Mouse (Mus musculus) CH12.LX (cell line): ENCODE measurements around the gene Gm14412. TPM values are rescaled to one million over a fixed set of nuclear protein-coding genes. Genes with fewer than 3 reads are reported as not detected.
A peak's percentile ranks its signal among the peaks of the same experiment; 100 is the strongest.
"Not testable (repeated sequence)": the region's sequence is repeated elsewhere in the genome, so short reads cannot be mapped to it uniquely, and the experiment has no call there.

Experiments used
- DNase-seq: peaks from one replicate; pipeline ENCODE4 v3.0.0-alpha.2; 2013; ENCODE audit errors: extremely low read depth
- H3K27ac ChIP-seq: 2 replicates; pipeline ENCODE4 v1.5.1; 2012; ENCODE audit warnings: low read depth, mild to moderate bottlenecking, control low read depth, moderate library complexity; ENCODE audit not compliant: insufficient read depth
- H3K27me3 ChIP-seq: replicated peaks from 2 replicates; pipeline ENCODE3; 2012; ENCODE audit warnings: inconsistent platforms
- H3K36me3 ChIP-seq, 2 experiments: replicated peaks in 1 of 2; 2 replicates each; pipeline versions ENCODE3 to v1.6.1; 2012; ENCODE audit warnings: inconsistent platforms in 1 of 2, low read length in 1 of 2, mild to moderate bottlenecking in 1 of 2, mixed read lengths in 1 of 2, moderate library complexity in 1 of 2; ENCODE audit not compliant: control insufficient read depth in 1 of 2, insufficient read depth in 1 of 2
- H3K4me1 ChIP-seq, 2 experiments: 2 replicates each; pipeline ENCODE4 v1.6.1; 2012; ENCODE audit warnings: inconsistent platforms in 1 of 2, moderate library complexity in 1 of 2; ENCODE audit not compliant: insufficient read depth in 2 of 2, control insufficient read depth in 1 of 2
- H3K4me2 ChIP-seq: 2 replicates; pipeline ENCODE4 v1.6.1; 2012; ENCODE audit warnings: low read depth, mild to moderate bottlenecking, control low read depth; ENCODE audit not compliant: poor library complexity, insufficient read depth, severe bottlenecking
- H3K4me3 ChIP-seq, 3 experiments: fragments of 150-350 bp in 1 of 3; sonication (generic) in 1 of 3; replicated peaks in 1 of 3; 2 replicates each; pipeline versions ENCODE3 to v1.5.1; 2011 to 2012; ENCODE audit warnings: low read depth in 2 of 3, low read length in 2 of 3, mild to moderate bottlenecking in 2 of 3, moderate library complexity in 2 of 3, control low read depth in 1 of 3, improper control_type of control experiment in 1 of 3, inconsistent platforms in 1 of 3, mixed read lengths in 1 of 3; ENCODE audit not compliant: poor library complexity in 1 of 3
- H3K79me2 ChIP-seq: replicated peaks from 2 replicates; pipeline ENCODE4 v1.6.1; 2012; ENCODE audit warnings: mild to moderate bottlenecking, moderate library complexity; ENCODE audit not compliant: control insufficient read depth, poor library complexity, insufficient read depth, severe bottlenecking; ENCODE audit errors: extremely low read depth
- H3K9ac ChIP-seq: 2 replicates; pipeline ENCODE4 v1.6.1; 2012; ENCODE audit warnings: low read depth, mild to moderate bottlenecking, control low read depth, moderate library complexity; ENCODE audit not compliant: insufficient read depth
- H3K9me3 ChIP-seq: replicated peaks from 2 replicates; pipeline ENCODE3; 2012; ENCODE audit warnings: low read length, inconsistent platforms, mixed read lengths
- E2F4 ChIP-seq: IDR thresholded peaks from 2 replicates; pipeline ENCODE4 v1.6.1; 2011; ENCODE audit warnings: low read depth, low read length, improper control_type of control experiment; ENCODE audit not compliant: insufficient replicate concordance
- ELF1 ChIP-seq: IDR thresholded peaks from 2 replicates; pipeline ENCODE4 v1.6.1; 2014; ENCODE audit warnings: low read depth, mild to moderate bottlenecking, inconsistent platforms, low read length, improper control_type of control experiment
- HCFC1 ChIP-seq: IDR thresholded peaks from 2 replicates; pipeline ENCODE4 v1.6.1; 2012; ENCODE audit warnings: low read depth, mild to moderate bottlenecking, inconsistent platforms, low read length, improper control_type of control experiment
- NELFE ChIP-seq: IDR thresholded peaks from 2 replicates; pipeline ENCODE4 v1.6.1; 2011; ENCODE audit warnings: low read depth, low read length, improper control_type of control experiment
- POLR2A ChIP-seq: IDR thresholded peaks from 2 replicates; pipeline ENCODE4 v1.6.1; 2011; ENCODE audit warnings: low read depth, mild to moderate bottlenecking, improper control_type of control experiment, low read length
- dilution Hi-C: fragments of 300-500 bp; cut with MboI; formaldehyde crosslinking; loops from 2 replicates; pipeline ENCODE4 v1.14.3; 2020; ENCODE audit warnings: low sequenced_read_pairs; ENCODE audit not compliant: extremely low pct_unique_long_range_greater_than_20kb, extremely low pct_ligation_motif_present
- in situ Hi-C: fragments of 300-500 bp; cut with MboI; formaldehyde crosslinking; loops from 3 replicates; pipeline ENCODE4 v1.14.3; 2019; ENCODE audit warnings: low sequenced_read_pairs, low pct_ligation_motif_present, low pct_unique_long_range_greater_than_20kb, mixed read lengths
- polyA plus RNA-seq: library from polyadenylated mRNA; unstranded; fragments of >175 nt; gene quantifications from 2 replicates; pipeline ENCODE4 v1.2.1, GENCODE M21; 2012; ENCODE audit warnings: low read depth; ENCODE audit not compliant: insufficient read length
- total RNA-seq, 2 experiments: library from RNA; depleted of rRNA; stranded (reverse); fragments of 300-350 nt in 1 of 2; fragments of >200 nt in 1 of 2; gene quantifications; 2 replicates each; pipeline ENCODE4 v1.2.3; 2012 to 2014

The Gm14412 gene
- total RNA-seq (2012; rRNA removed) (1.2 and 1.8 TPM in 2 replicates), total RNA-seq (2014; rRNA removed) (2.9 and 3.8 TPM in 2 replicates), polyA plus RNA-seq (2.9 and 4.4 TPM in 2 replicates)

DNA sequence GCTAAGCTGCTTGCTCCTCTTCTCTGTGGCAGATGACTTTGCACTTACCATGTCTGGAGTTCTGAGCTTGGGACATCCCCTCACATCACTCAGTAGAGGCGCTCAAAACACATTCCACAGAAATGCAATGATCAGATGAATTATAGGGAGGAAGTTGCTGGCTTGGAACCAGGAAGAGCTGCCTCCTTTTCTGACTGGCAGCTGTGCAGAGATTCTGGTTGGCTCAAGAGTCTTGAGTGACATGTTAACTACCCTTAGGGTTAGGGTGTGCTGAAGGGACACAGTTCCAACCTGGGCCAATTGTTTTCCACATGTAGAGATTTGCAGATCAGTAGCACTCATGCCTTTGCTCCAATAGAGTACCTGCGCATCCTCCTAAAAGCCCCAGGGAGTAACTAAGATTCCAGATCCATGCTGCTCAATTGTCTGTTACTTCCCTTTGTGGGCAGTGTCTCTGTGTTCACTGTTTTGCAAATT is at the start of gene Gm14412:
TSS of gene Gm14412 (minus strand) at position 51 of the 477 bp plus-strand sequence.
- H3K4me3 ChIP-seq, H3K79me2 ChIP-seq, H3K4me1 ChIP-seq, in situ Hi-C loops, DNase-seq, H3K36me3 ChIP-seq, dilution Hi-C loops, H3K27me3 ChIP-seq, H3K9ac ChIP-seq, H3K4me2 ChIP-seq, H3K9me3 ChIP-seq, H3K27ac ChIP-seq: not testable (repeated sequence)

DNA sequence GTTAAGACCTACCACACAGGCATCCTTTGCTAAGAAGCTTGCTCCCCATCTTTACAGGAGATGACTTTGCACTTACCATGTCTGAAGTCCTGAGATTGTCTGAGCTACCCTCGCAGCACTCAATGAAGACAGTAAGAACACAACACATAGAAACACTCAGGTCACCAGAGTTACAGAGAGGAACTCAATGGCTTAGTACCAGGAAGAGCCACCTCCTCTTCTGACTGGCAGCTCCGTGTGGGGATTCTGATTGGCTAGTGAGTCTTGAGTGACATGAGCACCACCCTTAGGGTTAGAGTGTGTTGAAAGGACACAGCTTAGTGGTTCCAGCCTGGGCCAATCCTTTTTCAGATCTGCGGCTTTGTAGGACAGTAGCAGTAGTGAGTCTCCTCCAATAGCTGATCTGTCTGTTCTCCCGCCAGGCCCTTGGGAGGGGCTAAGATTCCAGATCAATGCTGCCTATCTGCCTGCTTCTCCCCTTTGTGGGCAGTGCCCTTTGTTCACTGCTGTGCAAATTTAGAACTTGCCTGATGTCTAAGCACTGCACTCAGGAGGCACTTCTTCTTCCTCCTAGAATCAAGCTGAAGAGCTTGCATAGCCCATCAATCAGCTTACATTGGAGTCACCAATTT is 5.7 kb upstream of the Gm14412 start:
- H3K36me3 ChIP-seq, H3K9me3 ChIP-seq, H3K79me2 ChIP-seq, H3K27me3 ChIP-seq, H3K4me1 ChIP-seq, in situ Hi-C loops, H3K27ac ChIP-seq: not testable (repeated sequence)
- Histone ChIP-seq H3K4me2 (peak overlapping the region; percentile 31; the same call in 1 of the 2 replicates), H3K9ac (peak overlapping the region; percentile 30)
- peak; percentile 86 for DNase-seq
- TF ChIP-seq HCFC1, result peak; percentile 38; the same call in 1 of the 2 replicates
- 0 out of 2 replicates have a peak, but pooled peaks have one; percentile 60 for TF ChIP-seq E2F4
- peak; percentile 45 for TF ChIP-seq POLR2A
- peak; percentile 74 for TF ChIP-seq ELF1
- TF ChIP-seq NELFE, result 0 out of 2 replicates have a peak, but pooled peaks have one; percentile 30
- TF ChIP-seq, all 38 proteins: peak for 5; not testable (repeated sequence) for 33
- H3K4me3 ChIP-seq, result peak overlapping the region; percentile 49 to 76 (median 65)
- dilution Hi-C loops, result not testable (repeated sequence)

DNA sequence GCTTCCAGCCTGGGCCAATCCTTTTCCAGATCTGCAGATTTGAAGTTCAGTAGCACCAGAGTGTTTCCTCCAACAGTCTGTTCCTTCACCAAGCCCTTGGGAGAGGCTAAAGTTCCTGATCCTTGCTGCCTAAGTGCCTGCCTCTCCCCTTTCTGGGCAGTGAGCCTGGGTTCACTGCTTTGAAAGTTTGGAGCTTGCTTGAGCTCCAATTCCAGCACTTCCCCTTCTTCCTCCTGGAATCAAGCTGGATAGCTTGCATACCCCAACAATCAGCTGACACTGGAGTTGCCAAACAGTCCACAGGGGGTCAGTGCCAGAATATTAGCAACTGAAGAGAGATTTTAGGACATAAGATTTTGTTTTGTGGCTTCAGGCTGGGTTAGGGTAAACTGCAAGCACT is 2.7 kb downstream of the Gm14412 start:
- DNase-seq, H3K36me3 ChIP-seq, dilution Hi-C loops, H3K27ac ChIP-seq, H3K9ac ChIP-seq, H3K4me2 ChIP-seq, H3K4me3 ChIP-seq, H3K79me2 ChIP-seq, H3K4me1 ChIP-seq, H3K27me3 ChIP-seq, H3K9me3 ChIP-seq, in situ Hi-C loops: not testable (repeated sequence)

DNA sequence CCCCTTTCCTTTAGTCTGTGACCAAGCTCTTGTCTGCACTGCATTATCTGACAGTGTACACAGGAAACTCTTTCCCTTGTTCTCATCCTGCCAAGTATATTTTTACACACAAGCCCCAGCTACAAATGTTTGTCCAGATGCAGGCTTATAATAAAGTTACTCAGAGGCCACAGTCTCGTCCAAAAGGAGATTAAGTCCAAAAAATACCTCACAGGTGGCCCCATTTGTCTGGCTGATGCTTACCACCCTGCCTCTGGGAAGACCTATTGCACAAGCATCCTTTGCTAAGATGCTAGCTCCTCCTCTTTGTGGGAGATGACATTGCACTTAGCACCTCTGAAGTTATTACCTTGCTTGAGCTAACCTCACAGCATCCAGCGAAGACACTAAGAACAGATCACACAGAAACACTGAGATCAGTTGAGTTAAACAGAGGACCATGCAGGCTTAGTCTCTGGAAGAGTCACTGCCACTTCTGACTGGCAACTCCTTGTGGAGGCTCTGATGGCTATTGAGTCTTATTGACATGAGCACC is 3.3 kb downstream of the Gm14412 start:
- H3K9me3 ChIP-seq, H3K4me2 ChIP-seq, dilution Hi-C loops, H3K27ac ChIP-seq, H3K9ac ChIP-seq, H3K36me3 ChIP-seq, H3K4me3 ChIP-seq, H3K4me1 ChIP-seq, H3K27me3 ChIP-seq, in situ Hi-C loops, DNase-seq, H3K79me2 ChIP-seq: not testable (repeated sequence)
